Mouse (Mus musculus): ENCODE results near the gene Aip. TPM values are rescaled to one million over a fixed set of nuclear protein-coding genes. Genes with fewer than 3 reads are reported as not detected.
"Not testable (repeated sequence)": the region's sequence is repeated elsewhere in the genome, so short reads cannot be mapped to it uniquely, and the experiment has no call there.

The Aip gene
- polyA plus RNA-seq, 1 experiment from 2014 or later, result 94.5 TPM

GRCm38 (mm10) chr19:4124432-4124831 is 1.2 kb downstream of the Aip start:
- Histone ChIP-seq H3K36me3 (ENCODE audit: insufficient read depth) (peaks cover 15% of the 10 kb centered on the region), H3K4me3 (ENCODE audit: low read depth, low read length) (no peak overlapping the region), H3K9me3 (ENCODE audit: low read depth, low read length) (no peaks in the 10 kb centered on the region), H3K4me2 (peak overlapping the region; percentile 55; the same call in 1 of the 2 replicates), H3K9ac (no peak overlapping the region), H3K27ac (ENCODE audit: low read depth) (no peak overlapping the region), H3K27me3 (ENCODE audit: insufficient read depth, low read length) (no peaks in the 10 kb centered on the region), H3K4me1 (ENCODE audit: insufficient read depth) (peaks cover 13% of the 10 kb centered on the region)
- WGBS, result 68% methylated on average over 4 of the region's 4 CpGs
- ATAC-seq (ENCODE audit: insufficient read depth) (no peak), DNase-seq (no peak)
- TF ChIP-seq CTCF (IDR thresholded peaks at IDR 0.05; ENCODE audit: low read depth), result no peak

DNA sequence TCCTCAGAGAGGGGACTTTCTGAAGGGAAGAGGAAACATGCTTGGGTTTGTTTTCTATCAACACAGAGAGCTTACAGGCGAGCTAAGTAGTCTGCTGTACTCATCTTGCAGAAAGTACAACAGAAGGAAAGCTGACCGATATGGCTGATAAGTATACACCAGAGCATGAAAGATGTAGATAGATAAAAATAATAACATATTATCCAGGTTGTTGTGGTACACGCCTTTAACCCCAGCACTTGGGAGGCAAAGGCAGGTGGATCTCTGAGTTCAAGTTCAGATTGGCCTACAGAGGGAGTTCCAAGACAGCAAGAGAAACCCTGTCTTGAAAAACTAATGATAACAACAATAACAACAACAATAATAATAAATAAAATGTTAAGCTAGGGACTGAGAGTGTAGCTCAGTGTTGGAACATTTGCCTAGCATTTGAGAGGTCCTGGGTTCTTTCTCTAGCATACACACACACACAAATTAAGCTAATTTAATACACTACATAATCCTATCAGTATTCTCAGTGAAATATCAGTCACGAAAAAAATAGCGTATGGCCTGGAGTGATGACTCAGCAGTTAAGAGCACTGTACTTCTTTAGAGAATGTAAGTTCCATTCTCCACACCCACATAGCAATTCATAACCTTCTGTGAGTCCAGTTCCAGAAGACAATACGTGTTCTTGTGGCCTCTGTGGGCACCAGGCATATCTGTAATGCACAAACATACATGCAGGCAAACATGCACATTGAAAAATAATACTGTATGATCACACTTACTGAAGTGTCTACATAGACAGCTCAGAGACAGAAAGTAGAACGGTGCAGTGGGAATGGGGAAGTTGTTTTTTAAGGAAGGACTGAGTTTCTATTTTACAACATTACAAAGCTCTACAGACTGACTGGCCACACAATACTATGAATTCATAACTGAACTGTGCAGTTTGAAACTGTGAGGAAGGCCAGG is 3.0 kb downstream of the Aip start:
- Histone ChIP-seq H3K27ac (ENCODE audit: low read depth) (no peak overlapping the region), H3K4me3 (ENCODE audit: low read depth, low read length) (no peak overlapping the region), H3K9ac (no peak overlapping the region), H3K27me3 (ENCODE audit: insufficient read depth, low read length) (no peaks in the 10 kb centered on the region), H3K36me3 (ENCODE audit: insufficient read depth) (peaks cover 8% of the 10 kb centered on the region), H3K4me2 (no peak overlapping the region), H3K9me3 (ENCODE audit: low read depth, low read length) (no peaks in the 10 kb centered on the region), H3K4me1 (ENCODE audit: insufficient read depth) (peaks cover 13% of the 10 kb centered on the region)
- no peak for ATAC-seq (ENCODE audit: insufficient read depth)
- no peak for DNase-seq
- no peak for TF ChIP-seq CTCF (IDR thresholded peaks at IDR 0.05; ENCODE audit: low read depth)
- WGBS, result 73% methylated on average over 7 of the region's 7 CpGs

DNA sequence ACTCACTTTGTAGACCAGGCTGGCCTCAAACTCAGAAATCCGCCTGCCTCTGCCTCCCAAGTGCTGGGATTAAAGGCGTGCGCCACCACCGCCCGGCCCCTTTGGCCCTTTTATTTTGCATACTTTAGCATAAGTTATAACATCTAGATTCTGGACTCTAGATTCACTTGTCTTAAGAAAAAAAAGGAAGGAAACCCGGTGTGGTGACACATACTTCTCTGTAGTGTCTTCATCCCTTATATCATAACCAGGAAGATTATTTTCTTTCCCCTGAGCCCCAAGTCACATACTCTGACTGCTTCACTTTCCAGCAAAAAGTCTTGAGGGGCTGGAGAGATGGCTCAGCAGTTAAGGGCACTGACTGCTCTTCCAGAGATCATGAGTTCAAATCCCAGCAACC is 3.8 kb downstream of the Aip start:
- not testable (repeated sequence) for H3K4me3 ChIP-seq (ENCODE audit: low read depth, low read length)
- 55% methylated on average over 6 of the region's 6 CpGs for WGBS
- peak overlapping the region; percentile 65 for H3K4me2 ChIP-seq

GRCm38 (mm10) chr19:4121097-4121805 is 4.4 kb downstream of the Aip start:
- Histone ChIP-seq H3K36me3 (ENCODE audit: insufficient read depth) (peaks cover 23% of the 10 kb centered on the region), H3K27ac (ENCODE audit: low read depth) (peak overlapping the region; percentile 83; the same call in 1 of the 2 replicates), H3K4me3 (ENCODE audit: low read depth, low read length) (peak overlapping the region; percentile 49), H3K9me3 (ENCODE audit: low read depth, low read length) (no peaks in the 10 kb centered on the region), H3K4me1 (ENCODE audit: insufficient read depth) (peaks cover 6% of the 10 kb centered on the region; the same call in 1 of the 2 replicates), H3K4me2 (peak overlapping the region; percentile 65), H3K27me3 (ENCODE audit: insufficient read depth, low read length) (no peaks in the 10 kb centered on the region), H3K9ac (peak overlapping the region; percentile 58)
- DNase-seq, result peak; percentile 100
- no peak for TF ChIP-seq CTCF (IDR thresholded peaks at IDR 0.05; ENCODE audit: low read depth)
- peak; percentile 74 for ATAC-seq (ENCODE audit: insufficient read depth)
- 3% methylated on average over 38 of the region's 38 CpGs for WGBS

More for the DNA sequence above, 3.8 kb downstream of the Aip start:
- not testable (repeated sequence) for H3K27me3 ChIP-seq (ENCODE audit: insufficient read depth, low read length); DNase-seq; H3K9me3 ChIP-seq (ENCODE audit: low read depth, low read length); ATAC-seq (ENCODE audit: insufficient read depth); H3K9ac ChIP-seq
- H3K4me1 ChIP-seq (ENCODE audit: insufficient read depth), result peaks cover 11% of the 10 kb centered on the region
- peaks cover 16% of the 10 kb centered on the region for H3K36me3 ChIP-seq (ENCODE audit: insufficient read depth)
- 0 out of 2 replicates have a peak overlapping the region, but pooled peaks have one; percentile 1 for H3K27ac ChIP-seq (ENCODE audit: low read depth)

- DNase-seq, result no peak
- H3K27me3 ChIP-seq (ENCODE audit: insufficient read depth, low read length), result no peaks in the 10 kb centered on the region
- no peak for ATAC-seq (ENCODE audit: insufficient read depth)
- peak overlapping the region; percentile 49 for H3K4me3 ChIP-seq (ENCODE audit: low read depth, low read length)
- H3K9ac ChIP-seq, result 0 out of 2 replicates have a peak overlapping the region, but pooled peaks have one; percentile 0
- H3K4me1 ChIP-seq (ENCODE audit: insufficient read depth), result peaks cover 6% of the 10 kb centered on the region; the same call in 1 of the 2 replicates
- H3K4me2 ChIP-seq, result peak overlapping the region; percentile 65
- no peak overlapping the region for H3K27ac ChIP-seq (ENCODE audit: low read depth)
- H3K9me3 ChIP-seq (ENCODE audit: low read depth, low read length), result no peaks in the 10 kb centered on the region
- H3K36me3 ChIP-seq (ENCODE audit: insufficient read depth), result peaks cover 29% of the 10 kb centered on the region
- TF ChIP-seq CTCF (IDR thresholded peaks at IDR 0.05; ENCODE audit: low read depth), result no peak
- WGBS, result 95% methylated on average over 2 of the region's 2 CpGs
These were observed 5.2 kb downstream of the Aip start for GRCm38 (mm10) chr19:4120496-4120895.

DNA sequence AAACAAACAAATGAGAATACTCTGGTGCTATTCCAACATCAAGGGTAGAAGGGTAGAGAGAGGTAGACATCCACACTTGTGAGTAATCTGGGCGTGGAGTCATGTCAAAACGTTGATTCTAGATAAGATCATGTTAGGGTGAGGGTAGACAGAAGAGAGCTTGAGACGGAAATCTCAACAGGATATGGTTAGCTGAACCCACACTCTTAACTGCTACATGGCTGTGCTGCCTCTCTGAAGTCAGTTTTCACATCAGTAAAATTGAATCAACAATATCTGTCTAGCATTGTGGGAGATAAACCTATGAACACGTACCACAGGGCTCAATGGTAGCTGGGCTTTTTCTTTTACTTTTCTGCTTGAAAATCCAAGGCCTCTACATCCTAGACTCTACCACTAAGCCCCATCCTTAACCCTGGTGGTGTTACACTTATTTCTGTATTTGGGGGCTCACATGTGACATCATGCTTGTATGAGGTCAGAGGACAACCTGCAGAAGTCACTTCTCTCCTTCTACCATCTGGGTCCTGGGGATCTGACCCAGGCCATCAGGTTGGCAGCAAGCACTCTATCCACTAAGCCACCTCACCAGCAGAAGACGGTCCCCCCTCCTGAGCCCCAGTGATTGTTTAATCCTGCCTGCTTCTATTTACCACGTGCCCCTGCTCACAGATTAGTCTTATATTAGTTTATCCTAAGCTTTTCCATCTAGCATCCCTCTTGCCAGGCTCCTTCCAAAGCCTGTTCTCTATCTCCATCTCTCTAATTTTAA is 5.8 kb downstream of the Aip start:
- H3K9me3 ChIP-seq (ENCODE audit: low read depth, low read length), result no peaks in the 10 kb centered on the region
- no peak for DNase-seq
- ATAC-seq (ENCODE audit: insufficient read depth), result no peak
- TF ChIP-seq CTCF (IDR thresholded peaks at IDR 0.05; ENCODE audit: low read depth), result no peak
- H3K4me3 ChIP-seq (ENCODE audit: low read depth, low read length), result no peak overlapping the region; the same call in 1 of the 2 replicates
- no peaks in the 10 kb centered on the region for H3K27me3 ChIP-seq (ENCODE audit: insufficient read depth, low read length)
- H3K36me3 ChIP-seq (ENCODE audit: insufficient read depth), result peaks cover 35% of the 10 kb centered on the region
- H3K4me2 ChIP-seq, result no peak overlapping the region; the same call in 1 of the 2 replicates
- H3K27ac ChIP-seq (ENCODE audit: low read depth), result no peak overlapping the region
- peaks cover 3% of the 10 kb centered on the region; the same call in 1 of the 2 replicates for H3K4me1 ChIP-seq (ENCODE audit: insufficient read depth)
- 0 out of 2 replicates have a peak overlapping the region, but pooled peaks have one; percentile 0 for H3K9ac ChIP-seq
- 71% methylated on average over 6 of the region's 6 CpGs for WGBS

Data from lung, embryonic 14.5 days (tissue).